Mouse (Mus musculus) layer of hippocampus, adult 9-11 months (tissue): ENCODE results near the gene Hist1h4h.

Experiments used
- DNase-seq: peaks from one replicate; pipeline ENCODE4 v3.0.0; 2022

The Hist1h4h gene

DNA sequence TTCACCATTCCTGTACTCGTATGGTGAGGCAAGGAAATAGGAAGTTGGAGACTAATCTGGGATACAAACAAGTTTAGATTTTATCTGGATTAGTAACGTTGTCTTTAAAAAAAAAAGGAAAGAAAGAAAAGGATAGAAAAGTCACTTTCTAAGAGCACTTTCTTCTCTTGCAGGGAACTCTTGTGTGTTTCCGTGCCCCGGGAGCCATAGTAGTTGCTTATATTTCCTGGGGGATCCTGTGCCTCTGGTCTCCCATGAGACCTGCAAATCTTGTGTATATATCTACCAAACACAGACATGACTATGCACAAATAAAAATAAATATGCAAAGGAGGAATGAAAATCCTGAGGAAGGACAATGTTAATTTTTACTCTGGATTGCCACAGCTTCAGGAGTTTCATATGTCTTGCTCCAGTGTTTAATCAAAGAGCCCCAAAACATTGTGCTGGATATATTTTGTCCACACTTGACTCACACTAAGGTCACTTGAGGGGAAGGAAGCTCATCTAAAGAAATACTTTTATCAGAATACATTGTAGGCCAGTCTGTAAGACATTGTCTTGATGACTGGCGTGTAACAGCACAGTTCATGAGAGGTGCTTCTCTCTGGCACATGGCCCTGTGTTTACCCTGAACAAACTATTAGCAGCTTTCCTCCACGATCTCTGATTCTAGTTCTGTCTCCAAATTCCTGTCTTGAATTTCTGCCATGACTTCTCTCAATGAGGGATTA is 46.2 kb downstream of the Hist1h4h start:
- DNase-seq = no peak

DNA sequence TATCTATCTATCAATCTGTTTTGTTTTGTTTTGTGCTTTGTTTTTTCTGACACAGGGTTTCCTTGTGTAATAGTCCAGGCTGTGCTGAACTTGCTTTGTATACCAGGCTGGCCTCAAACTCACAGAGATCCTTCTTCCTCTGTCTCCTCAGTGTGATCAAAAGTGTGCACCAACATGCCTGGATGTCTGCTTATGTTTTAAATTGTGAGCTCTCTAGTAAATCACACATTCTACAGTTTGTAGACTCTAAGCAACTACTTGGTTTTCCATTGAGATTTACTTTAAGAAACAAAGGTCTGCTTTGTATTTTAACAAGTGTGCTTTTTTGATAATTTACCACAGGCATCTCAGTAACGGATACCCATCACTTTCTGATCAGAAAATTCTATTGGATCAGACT is 47.0 kb downstream of the Hist1h4h start:
- no peak for DNase-seq
